Mouse (Mus musculus): ENCODE data around the gene Gm10057. TPM values are rescaled to one million over a fixed set of nuclear protein-coding genes. Genes with fewer than 3 reads are reported as not detected.
"Not testable (repeated sequence)": the region's sequence is repeated elsewhere in the genome, so short reads cannot be mapped to it uniquely, and the experiment has no call there.

Gm10057 gene
- polyA plus RNA-seq (2012; rRNA removed): not detected in 2 replicates

DNA sequence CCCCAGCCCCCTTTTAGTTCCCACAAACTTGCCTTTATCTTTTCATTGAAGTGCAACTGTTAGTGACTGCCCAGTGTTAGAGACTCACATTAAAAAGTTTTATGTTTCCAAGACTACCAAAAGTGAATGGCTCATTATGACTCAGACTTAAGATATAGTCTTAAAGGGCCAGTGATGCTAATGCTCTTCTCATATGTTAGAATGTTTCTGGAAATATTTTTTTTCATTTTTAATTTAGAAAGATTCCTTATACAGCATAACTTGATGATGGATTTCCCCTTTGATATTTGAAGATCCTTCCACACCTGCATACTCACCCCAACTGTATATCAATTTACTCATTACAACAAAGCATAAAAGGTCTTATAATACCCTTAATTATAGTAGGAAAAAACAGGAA, at the start of gene Gm10057:
Gm10057 (minus strand) TSS at position 101 of the 400 bp plus-strand sequence.
- not testable (repeated sequence) for DNase-seq (ENCODE audit: low read depth, low spot score)

DNA sequence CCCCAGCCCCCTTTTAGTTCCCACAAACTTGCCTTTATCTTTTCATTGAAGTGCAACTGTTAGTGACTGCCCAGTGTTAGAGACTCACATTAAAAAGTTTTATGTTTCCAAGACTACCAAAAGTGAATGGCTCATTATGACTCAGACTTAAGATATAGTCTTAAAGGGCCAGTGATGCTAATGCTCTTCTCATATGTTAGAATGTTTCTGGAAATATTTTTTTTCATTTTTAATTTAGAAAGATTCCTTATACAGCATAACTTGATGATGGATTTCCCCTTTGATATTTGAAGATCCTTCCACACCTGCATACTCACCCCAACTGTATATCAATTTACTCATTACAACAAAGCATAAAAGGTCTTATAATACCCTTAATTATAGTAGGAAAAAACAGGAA, 21.1 kb downstream of the Gm10057 start, which contains the start of gene 4921511M17Rik:
4921511M17Rik (minus strand) TSS at position 101 of the 400 bp plus-strand sequence.
- not testable (repeated sequence) for DNase-seq (ENCODE audit: low read depth, low spot score)

- not testable (repeated sequence) for DNase-seq (ENCODE audit: low read depth, low spot score)
Measured at GRCm38 (mm10) chrX:154012540-154012939, 42.3 kb downstream of the Gm10057 start, which contains the start of gene Samt1. TSS of gene Samt1 (minus strand) at chrX:154012640.

Other genes starting within 250 kb of the Gm10057 start
- gene Spin2c, start 222.8 kb downstream of the Gm10057 start, polyA plus RNA-seq (2012; rRNA removed): 0.19 and 0.27 TPM in 2 replicates
- not detected in 2 replicates for gene Samt1, start 42.4 kb downstream of the Gm10057 start, polyA plus RNA-seq (2012; rRNA removed)
- gene 4921511M17Rik, start 21.2 kb downstream of the Gm10057 start, polyA plus RNA-seq (2012; rRNA removed): not detected in 2 replicates
- gene Gm15140, start 65.6 kb upstream of the Gm10057 start, polyA plus RNA-seq (2012; rRNA removed): not detected in 2 replicates